Mouse (Mus musculus) regulatory T cell (primary cell): ENCODE data around the gene Nat10.

Experiments used
- in situ Hi-C: fragments of 300-600 bp; cut with MboI, MseI; formaldehyde crosslinking; loops from one replicate; pipeline ENCODE4 v1.15.1; 2025; ENCODE audit warnings: high pct_unique_total_duplicates

The Nat10 gene

GRCm38 (mm10) chr2:103745481-103745880, 15.6 kb downstream of the Nat10 start:
- in situ Hi-C loops: no loop called here

DNA sequence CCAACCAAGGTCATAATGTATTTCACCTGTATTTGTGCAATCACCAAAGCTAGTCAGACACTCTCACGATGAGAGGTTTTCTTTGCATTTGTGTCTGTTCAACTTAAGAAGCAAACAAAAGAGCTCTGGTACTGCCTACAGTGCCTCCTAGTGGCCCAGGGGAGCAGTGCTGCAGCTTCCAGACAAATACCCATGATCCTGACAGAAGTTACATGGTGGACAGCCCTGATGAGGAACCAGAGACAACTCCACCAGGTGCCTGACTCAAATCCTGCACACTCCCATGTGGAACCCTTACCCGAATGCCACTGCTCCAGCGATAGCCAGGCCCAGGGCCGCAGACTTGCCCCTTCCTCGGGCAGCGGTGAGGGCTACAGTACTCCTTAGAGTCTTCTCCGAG, 17.1 kb downstream of the Nat10 start:
- in situ Hi-C loops: loop anchor here (5.0 kb wide), 1 partner anchor 292 kb away; no protein-coding TSS in a partner anchor

DNA sequence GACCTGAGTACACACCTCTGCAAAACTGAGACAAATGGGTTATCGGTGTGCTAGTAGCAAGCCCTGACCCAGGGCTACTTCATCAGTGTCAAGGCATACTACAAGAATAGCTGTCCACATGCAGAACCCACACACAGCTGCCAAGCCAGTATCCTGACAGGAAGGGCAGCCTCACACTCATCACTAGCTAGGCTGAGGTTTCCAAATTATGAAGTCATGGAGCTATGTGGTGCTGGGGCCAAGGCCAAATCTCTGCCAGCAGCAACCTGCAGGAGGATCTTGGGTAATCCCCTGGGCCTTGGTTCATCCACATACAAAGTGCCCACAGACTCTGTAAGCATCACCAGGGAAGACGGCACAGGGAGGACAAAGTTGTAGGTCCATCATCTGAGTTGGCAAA, 17.5 kb downstream of the Nat10 start:
- in situ Hi-C loops: loop anchor here (5.0 kb wide), 1 partner anchor 291 kb away; no protein-coding TSS in a partner anchor

DNA sequence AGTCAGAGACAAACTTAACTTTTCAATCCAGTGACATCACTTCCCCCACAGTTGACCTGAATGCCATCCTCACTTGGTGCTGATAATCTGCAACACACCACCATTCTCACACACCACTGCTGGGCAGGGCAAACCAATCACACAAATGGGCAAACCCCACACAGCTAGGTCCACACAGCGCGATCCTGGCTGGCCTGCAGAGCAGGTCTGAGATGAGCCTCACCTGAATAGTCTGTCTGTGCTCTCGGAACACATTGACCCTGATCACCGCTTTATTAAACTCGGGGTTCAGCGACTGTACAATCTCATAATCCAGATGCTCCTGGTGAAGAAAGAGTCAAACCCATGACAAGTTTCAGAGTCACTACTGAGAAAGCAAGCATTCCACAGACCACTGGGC, 18.2 kb downstream of the Nat10 start:
- in situ Hi-C loops: loop anchor here (5.0 kb wide), 1 partner anchor 291 kb away; no protein-coding TSS in a partner anchor

GRCm38 (mm10) chr2:103731423-103731822, 29.6 kb downstream of the Nat10 start:
- in situ Hi-C loops: no loop called here

DNA sequence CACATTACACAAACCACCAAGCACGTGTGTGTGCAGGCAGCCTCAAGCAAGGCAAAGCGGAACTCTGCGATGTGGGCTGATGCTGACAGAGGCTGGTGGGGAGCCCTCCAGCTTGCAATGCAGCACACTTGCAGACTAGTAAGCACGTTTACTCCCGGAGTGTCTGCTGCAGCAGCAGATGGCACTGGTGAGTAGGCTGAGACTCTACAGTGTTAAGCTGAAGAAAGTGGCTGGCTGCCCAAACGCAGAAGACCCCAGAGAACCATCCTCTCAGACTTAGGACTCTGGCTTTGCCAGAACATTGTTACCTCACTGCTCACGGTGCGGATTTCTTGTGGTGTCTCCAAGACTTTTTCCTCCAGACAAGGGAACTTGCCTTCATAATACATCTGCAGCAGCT, 30.1 kb downstream of the Nat10 start:
- in situ Hi-C loops: no loop called here

GRCm38 (mm10) chr2:103728027-103728540, 33.0 kb downstream of the Nat10 start:
- in situ Hi-C loops: no loop called here

DNA sequence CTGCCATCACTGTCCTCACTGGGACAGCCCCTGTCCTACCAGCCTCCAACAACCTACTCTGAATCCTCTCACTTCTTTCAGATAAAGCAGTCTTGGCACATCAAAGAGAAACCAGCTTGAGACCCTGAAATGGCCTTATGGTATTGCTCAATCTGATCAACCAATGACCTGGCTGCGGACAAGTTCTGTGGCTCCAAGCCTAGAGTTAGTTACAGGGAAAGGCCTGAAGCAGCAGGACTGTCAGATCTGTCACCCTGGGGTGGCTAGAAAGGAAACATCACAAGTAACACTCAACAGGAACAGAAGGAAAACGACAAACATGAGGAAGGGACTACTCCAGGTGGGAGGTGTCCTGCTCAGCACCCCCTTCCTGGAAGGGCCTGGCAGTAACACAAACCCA, 36.5 kb downstream of the Nat10 start:
- in situ Hi-C loops: loop anchor here (5.0 kb wide), 1 partner anchor 157 kb away; the partner anchor contains the start of gene Abtb2

DNA sequence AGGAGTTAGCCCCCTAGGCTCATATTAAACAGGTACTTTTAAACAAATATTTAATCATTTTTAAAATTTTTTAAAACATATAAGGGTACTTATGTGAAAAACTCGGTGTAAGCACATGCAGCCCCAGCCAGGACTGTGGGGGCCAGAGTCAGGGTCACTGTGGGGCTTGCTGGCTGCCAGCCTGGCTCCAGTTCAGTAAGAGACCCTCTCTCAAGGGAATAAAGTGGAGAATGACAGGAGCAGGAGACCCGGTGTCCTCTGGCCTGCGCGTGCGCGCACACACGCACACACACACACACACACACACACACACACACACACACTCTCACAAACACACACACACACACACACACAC, 41.8 kb downstream of the Nat10 start:
- in situ Hi-C loops: no loop called here

DNA sequence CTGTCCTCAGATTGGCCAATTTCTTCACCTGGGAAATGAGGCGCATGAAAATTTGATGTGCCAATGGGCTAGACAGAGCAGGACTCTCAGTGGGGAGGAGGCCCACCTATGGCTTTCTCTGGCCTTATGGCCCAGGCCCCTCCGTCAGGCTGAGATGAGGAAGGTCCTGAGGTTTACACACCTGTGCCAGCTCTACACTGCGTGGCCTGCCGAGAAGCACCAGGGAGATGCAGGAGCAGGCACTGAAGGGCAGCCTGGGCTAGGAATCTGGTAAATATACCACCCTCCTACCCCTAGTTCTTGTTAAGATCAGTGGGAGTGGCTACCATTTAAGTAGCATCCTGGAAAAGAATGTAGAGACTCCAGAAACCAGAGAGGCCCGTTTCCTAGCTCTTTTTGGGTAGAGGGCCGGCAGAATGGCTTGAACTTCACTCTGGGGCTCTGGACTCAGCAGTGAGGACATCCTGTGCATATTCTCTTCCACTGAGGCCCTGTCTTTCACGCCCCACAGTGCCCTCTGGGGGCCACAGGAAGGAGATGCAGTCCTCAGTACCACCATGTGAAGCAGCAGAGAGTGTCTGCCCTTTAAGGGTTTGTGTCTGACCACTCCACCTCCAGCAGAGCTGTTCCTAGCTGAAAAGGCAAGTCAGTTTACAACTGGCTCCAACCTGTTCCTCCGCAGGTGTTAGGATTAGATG, 42.3 kb downstream of the Nat10 start:
- in situ Hi-C loops: no loop called here

DNA sequence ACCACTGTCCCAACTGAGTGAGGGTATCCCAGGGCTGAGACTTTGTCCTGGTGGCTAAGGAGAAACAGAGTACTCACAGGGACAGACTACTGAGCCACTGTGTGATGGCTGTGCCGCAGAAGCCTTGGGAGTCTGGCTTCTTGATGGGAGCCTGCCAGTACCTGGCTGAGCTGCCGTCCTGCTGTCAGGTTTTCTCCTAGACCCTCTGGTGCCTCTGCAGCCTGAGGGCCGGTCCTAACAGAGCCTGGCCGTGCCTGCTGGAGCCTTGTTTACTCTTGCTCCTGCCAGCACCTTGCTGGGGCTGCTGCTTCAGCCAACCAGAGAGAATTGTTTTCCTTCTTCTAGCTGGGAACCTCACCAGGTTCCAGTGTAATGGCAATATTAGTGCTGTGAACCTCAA, 46.7 kb downstream of the Nat10 start:
- in situ Hi-C loops: no loop called here

GRCm38 (mm10) chr2:103713831-103714230, 47.2 kb downstream of the Nat10 start:
- in situ Hi-C loops: no loop called here

GRCm38 (mm10) chr2:103710849-103711248, 50.2 kb downstream of the Nat10 start:
- in situ Hi-C loops: no loop called here

- in situ Hi-C loops: loop anchor here (5.0 to 10.0 kb wide), 2 partner anchors 142 to 230 kb away; partner anchors contain the start of gene Abtb2
Measured at GRCm38 (mm10) chr2:103707056-103707776, 53.9 kb downstream of the Nat10 start.

DNA sequence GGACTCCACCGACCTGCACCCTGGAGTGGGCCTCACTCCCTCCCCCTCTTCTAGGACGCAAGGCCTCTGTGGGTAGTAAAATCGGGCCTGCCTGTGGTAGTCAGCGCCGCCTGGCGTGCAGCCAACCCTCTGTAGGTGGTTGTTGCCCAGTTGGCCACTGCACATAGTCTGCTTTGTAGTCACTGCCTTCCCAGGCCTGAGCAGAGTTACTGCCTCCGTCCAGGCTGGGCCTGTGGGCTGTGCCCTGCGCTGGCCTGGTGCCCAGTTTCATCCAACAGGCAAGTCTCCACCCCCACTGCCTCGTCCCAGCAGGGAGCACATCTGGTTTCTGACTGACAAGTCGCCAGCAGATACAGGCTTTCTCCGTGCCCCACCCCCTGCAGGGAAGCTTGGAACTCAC, 54.8 kb downstream of the Nat10 start:
- in situ Hi-C loops: loop anchor here (5.0 to 10.0 kb wide), 2 partner anchors 141 to 229 kb away; partner anchors contain the start of gene Abtb2

GRCm38 (mm10) chr2:103705826-103706225, 55.2 kb downstream of the Nat10 start:
- in situ Hi-C loops: loop anchor here (5.0 to 10.0 kb wide), 2 partner anchors 141 to 229 kb away; partner anchors contain the start of gene Abtb2

DNA sequence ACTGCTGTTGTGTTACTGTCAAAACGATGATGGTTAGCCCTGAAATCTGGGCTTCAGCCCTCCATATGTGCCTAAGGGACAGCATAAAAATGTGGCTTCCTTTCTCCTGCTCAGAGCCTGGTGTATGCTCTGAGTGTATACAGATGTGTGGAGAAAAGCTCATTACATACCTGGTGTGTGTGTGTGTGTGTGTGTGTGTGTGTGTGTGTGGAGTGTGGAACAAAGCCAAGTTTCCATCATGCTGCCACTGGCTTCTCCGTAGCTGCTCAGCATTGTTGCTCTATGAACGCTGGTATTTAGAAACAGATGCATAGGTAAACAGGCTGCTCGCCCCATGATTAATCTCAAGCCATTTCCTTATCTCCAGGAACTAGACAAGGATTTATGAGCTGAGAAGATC, 57.2 kb downstream of the Nat10 start:
- in situ Hi-C loops: loop anchor here (10.0 kb wide), 1 partner anchor 139 kb away; the partner anchor contains the start of gene Abtb2

DNA sequence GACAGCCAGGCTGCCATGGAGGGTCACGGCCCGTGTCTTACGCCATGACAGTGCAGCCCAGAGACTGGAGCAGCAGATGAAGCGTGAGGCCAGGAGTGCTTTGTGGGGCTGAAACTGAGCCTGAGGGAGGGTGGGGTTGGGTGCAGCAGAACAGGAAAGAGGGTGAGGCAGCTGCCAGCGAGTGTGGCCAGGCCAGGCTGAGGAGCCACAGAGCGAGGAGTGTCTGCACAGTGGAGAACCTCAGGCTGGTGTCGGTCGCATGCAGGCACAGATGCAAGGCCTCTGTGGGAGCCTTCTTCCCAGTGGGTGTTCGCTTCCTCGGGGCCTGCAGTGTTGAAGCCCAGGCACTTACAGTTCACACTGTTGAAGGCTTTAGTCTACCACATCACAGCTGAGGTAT, 57.7 kb downstream of the Nat10 start:
- in situ Hi-C loops: loop anchor here (10.0 kb wide), 1 partner anchor 139 kb away; the partner anchor contains the start of gene Abtb2

- in situ Hi-C loops: loop anchor here (10.0 kb wide), 1 partner anchor 136 kb away; the partner anchor contains the start of gene Abtb2
Measured at GRCm38 (mm10) chr2:103700514-103700913, 60.6 kb downstream of the Nat10 start.

DNA sequence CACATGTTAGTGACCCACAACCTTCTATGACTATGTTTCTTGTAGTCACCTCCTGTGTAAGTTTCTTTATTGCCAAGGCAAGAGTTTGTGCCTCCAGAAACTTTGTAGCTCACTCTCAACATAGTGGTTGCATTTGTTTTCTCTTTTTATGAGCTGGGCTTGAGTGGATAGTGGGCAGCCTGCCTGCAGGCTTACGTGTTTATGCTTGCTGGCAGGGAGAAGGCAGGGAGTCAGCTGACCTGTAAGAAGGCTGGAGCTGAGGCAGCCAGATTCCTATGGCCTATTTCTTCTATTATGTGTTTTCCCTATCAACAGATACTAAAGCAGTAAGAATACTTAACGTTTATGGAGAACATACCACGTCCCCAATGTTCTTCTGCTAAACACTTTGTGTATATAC, 64.9 kb downstream of the Nat10 start:
- in situ Hi-C loops: loop anchor here (25.0 kb wide), 1 partner anchor 1309 kb away; no protein-coding TSS in a partner anchor

DNA sequence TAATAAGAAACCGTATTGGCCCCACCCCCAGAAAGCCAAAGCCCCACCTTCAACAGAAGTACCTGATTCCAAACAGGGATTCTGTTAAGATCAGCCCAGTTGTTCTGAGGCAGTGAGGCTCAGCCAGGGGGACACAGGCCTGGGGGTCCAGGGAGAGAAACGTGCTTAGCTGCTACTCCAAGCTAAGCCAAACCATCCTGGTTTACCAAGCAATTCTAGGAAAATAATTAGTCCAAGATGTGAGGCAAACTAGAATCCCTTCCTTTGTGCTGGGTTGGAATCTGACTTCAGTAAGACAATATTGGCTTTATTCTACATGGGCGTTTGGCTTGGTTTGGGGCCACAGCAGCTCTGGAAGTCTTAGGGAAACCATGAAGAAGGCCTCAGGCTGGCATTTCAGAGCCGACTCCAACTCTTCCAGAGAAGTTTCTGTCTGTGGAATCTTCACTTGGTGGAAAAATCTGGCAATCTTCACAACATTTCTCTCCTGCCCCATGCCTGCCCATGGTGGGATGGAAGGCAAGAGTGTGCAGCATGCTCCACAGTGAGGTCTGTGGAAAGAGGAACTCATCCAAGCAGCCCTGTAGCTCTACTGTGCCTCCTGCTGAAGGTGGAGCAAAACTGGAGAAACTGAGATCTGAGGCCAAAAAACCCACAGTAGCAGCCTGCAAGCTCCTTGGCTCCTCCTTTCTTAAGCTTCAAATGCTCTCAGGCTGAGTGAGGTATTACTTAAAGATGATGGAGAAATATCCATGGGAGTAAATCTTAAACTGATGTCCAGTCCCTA, 66.1 kb downstream of the Nat10 start:
- in situ Hi-C loops: loop anchor here (25.0 kb wide), 1 partner anchor 1308 kb away; no protein-coding TSS in a partner anchor
